9 mouse cellular contexts compared by ENCODE assay signal in genomic region chr11:46025962-46026392, GRCm38 (mm10). TPM values are rescaled to one million over a fixed set of nuclear protein-coding genes. Genes with fewer than 3 reads are reported as not detected.
DNase-seq lines count a peak whose midpoint lies in the region; ATAC-seq lines count a peak whose summit lies in the region.
"Had no signal": no experiment of that assay in that cellular context is flagged by ENCODE, and none has a peak within 500 bp of the region (broad histone marks: within the 10 kb centered on the region; RNA-seq: fewer than 3 reads in every experiment).

No protein-coding gene starts in this region.

- H3K4me3 ChIP-seq in lung, embryonic 15.5 days = no peak overlapping the region
- no peak overlapping the region for H3K4me3 ChIP-seq in forebrain, embryonic 14.5 days (ENCODE audit: low read depth, low read length)
- H3K4me3 ChIP-seq: forebrain, embryonic 13.5 days had no signal

- no peaks in the 10 kb centered on the region for H3K36me3 ChIP-seq in lung, embryonic 15.5 days
- no peaks in the 10 kb centered on the region for H3K36me3 ChIP-seq in forebrain, embryonic 14.5 days (ENCODE audit: control insufficient read depth, insufficient read depth, low read length)

- 5% methylated on average over 7 of the region's 7 CpGs for WGBS in lung, embryonic 15.5 days
- WGBS in forebrain, embryonic 14.5 days = 76% methylated on average over 7 of the region's 7 CpGs

- peak; percentile 16 to 22 for DNase-seq in heart, adult 18-20 months
- DNase-seq in heart, postnatal 25 days (ENCODE audit: low spot score) = no peak
- peak; percentile 37 for DNase-seq in Muller cell, postnatal 12 days (ENCODE audit: inconsistent ontology term)
- peak; percentile 63 for DNase-seq in gastrocnemius, postnatal 10 days
- DNase-seq in layer of hippocampus, adult 18-20 months (ENCODE audit: low spot score in 2 of 2) = no peak
- DNase-seq in forebrain, embryonic 14.5 days (ENCODE audit: low spot score) = no peak

- H3K27ac ChIP-seq in lung, embryonic 15.5 days = no peak overlapping the region
- no peak overlapping the region for H3K27ac ChIP-seq in forebrain, embryonic 14.5 days (ENCODE audit: low read depth, low read length)
- H3K27ac ChIP-seq: forebrain, embryonic 13.5 days had no signal

- peaks cover 13% of the 10 kb centered on the region; the same call in 1 of the 2 replicates for H3K4me1 ChIP-seq in lung, embryonic 15.5 days
- H3K4me1 ChIP-seq in forebrain, embryonic 14.5 days (ENCODE audit: control insufficient read depth, insufficient read depth, low read length) = no peaks in the 10 kb centered on the region
- H3K4me1 ChIP-seq: forebrain, embryonic 13.5 days had no signal

- no peaks in the 10 kb centered on the region for H3K9me3 ChIP-seq in lung, embryonic 15.5 days
- H3K9me3 ChIP-seq in forebrain, embryonic 14.5 days (replicated peaks; ENCODE audit: control insufficient read depth, low read length) = no peaks in the 10 kb centered on the region
- H3K9me3 ChIP-seq: forebrain, embryonic 13.5 days had no signal

- no peak overlapping the region for H3K9ac ChIP-seq in lung, embryonic 15.5 days
- H3K9ac ChIP-seq in forebrain, embryonic 14.5 days (ENCODE audit: low read length) = no peak overlapping the region
- H3K9ac ChIP-seq: forebrain, embryonic 13.5 days had no signal

- peak; percentile 76; the same call in 1 of the 2 replicates for ATAC-seq in lung, embryonic 15.5 days (ENCODE audit: borderline replicate concordance, extremely low read depth, low FRiP score, low TSS enrichment)
- ATAC-seq in CD4-positive, CD25-positive, alpha-beta regulatory T cell, adult 4 months = no peak
- ATAC-seq in forebrain, embryonic 14.5 days = no peak
- ATAC-seq: forebrain, embryonic 13.5 days had no signal

- H3K27me3 ChIP-seq in lung, embryonic 15.5 days = no peaks in the 10 kb centered on the region
- no peaks in the 10 kb centered on the region for H3K27me3 ChIP-seq in forebrain, embryonic 14.5 days (replicated peaks; ENCODE audit: control insufficient read depth, insufficient read depth, low read length)
- H3K27me3 ChIP-seq: forebrain, embryonic 13.5 days had no signal

- intact Hi-C loops in heart, postnatal 25 days (cut with DNase I) = no loop called here

- H3K4me2 ChIP-seq in lung, embryonic 15.5 days = no peak overlapping the region
- no peak overlapping the region for H3K4me2 ChIP-seq in forebrain, embryonic 14.5 days (ENCODE audit: low read length)
- H3K4me2 ChIP-seq: forebrain, embryonic 13.5 days had no signal

RNA-seq across cellular contexts. Expression of gene Gm12166, which starts 26.1 kb away (rescaled TPM):
- 1 to 10 TPM; 1.0 to 2.9 TPM for total RNA-seq in heart, adult 18-20 months (2021)
- total RNA-seq in heart, postnatal 25 days (2021) = 1 to 10 TPM; 1.6 to 1.9 TPM
- 1 to 10 TPM in 1 of 2 experiments, under 1 TPM in 1; 0.72 to 1.4 TPM for total RNA-seq in gastrocnemius, postnatal 10 days (2021)
- polyA plus RNA-seq in lung, embryonic 15.5 days (2015; fragmentation: Nextera tagmentation; extraction: Ambion mirVana) = 4.5 and 4.7 TPM in 2 replicates
- 10 to 100 TPM; 14.3 to 43.4 TPM for polyA plus RNA-seq in CD4-positive, CD25-positive, alpha-beta regulatory T cell, adult 4 months (2017; shearing (Covaris generic))
- total RNA-seq in layer of hippocampus, adult 18-20 months (2021) = 1 to 10 TPM; 1.1 to 3.2 TPM
- 4.7 and 6.3 TPM in 2 replicates for polyA plus RNA-seq in forebrain, embryonic 14.5 days (2014; fragmentation: Nextera tagmentation; extraction: Ambion mirVana)

RNA-seq across cellular contexts. Expression of gene Adam19, which starts 29.8 kb away (rescaled TPM):
- total RNA-seq in heart, adult 18-20 months (2021) = 10 to 100 TPM; 48.1 to 54.5 TPM
- total RNA-seq in heart, postnatal 25 days (2021) = 10 to 100 TPM; 36.2 to 78.2 TPM
- total RNA-seq in gastrocnemius, postnatal 10 days (2021) = 10 to 100 TPM; 30.9 to 42.8 TPM
- polyA plus RNA-seq in lung, embryonic 15.5 days (2015; fragmentation: Nextera tagmentation; extraction: Ambion mirVana) = 22.5 and 23.4 TPM in 2 replicates
- polyA plus RNA-seq in CD4-positive, CD25-positive, alpha-beta regulatory T cell, adult 4 months (2017; shearing (Covaris generic)) = 10 to 100 TPM; 60.6 to 85.0 TPM
- 10 to 100 TPM; 10.5 to 10.9 TPM for total RNA-seq in layer of hippocampus, adult 18-20 months (2021)
- 4.5 and 6.2 TPM in 2 replicates for polyA plus RNA-seq in forebrain, embryonic 14.5 days (2014; fragmentation: Nextera tagmentation; extraction: Ambion mirVana)

RNA-seq across cellular contexts. Expression of gene Sox30, which starts 45.9 kb away (rescaled TPM):
- under 1 TPM in 1 of 2 experiments, not detected in 1; 0.13 TPM for total RNA-seq in heart, adult 18-20 months (2021)
- under 1 TPM; 0.18 to 0.25 TPM for total RNA-seq in heart, postnatal 25 days (2021)
- under 1 TPM in 1 of 2 experiments, not detected in 1; 0.07 TPM for total RNA-seq in gastrocnemius, postnatal 10 days (2021)
- polyA plus RNA-seq in lung, embryonic 15.5 days (2015; fragmentation: Nextera tagmentation; extraction: Ambion mirVana) = 0.12 and 0.20 TPM in 2 replicates
- polyA plus RNA-seq in CD4-positive, CD25-positive, alpha-beta regulatory T cell, adult 4 months (2017; shearing (Covaris generic)) = not detected
- total RNA-seq in layer of hippocampus, adult 18-20 months (2021) = under 1 TPM in 1 of 2 experiments, not detected in 1; 0.10 TPM
- polyA plus RNA-seq in forebrain, embryonic 14.5 days (2014; fragmentation: Nextera tagmentation; extraction: Ambion mirVana) = 0.11 TPM in 1 of 2 replicates, not detected in the other
- polyA plus RNA-seq: forebrain, embryonic 13.5 days had no signal

Comparison
In these comparisons a context has a peak if more than half of its experiments do, and no peak if none do; other contexts are left out.
1. DNase-seq: peak in heart, adult 18-20 months (2 of 2), Muller cell, postnatal 12 days (single experiment) and gastrocnemius, postnatal 10 days (single experiment); none in heart, postnatal 25 days (single experiment), layer of hippocampus, adult 18-20 months (0 of 2) and forebrain, embryonic 14.5 days (single experiment).